9 mouse cellular contexts compared by ENCODE assay signal in the genomic region with DNA sequence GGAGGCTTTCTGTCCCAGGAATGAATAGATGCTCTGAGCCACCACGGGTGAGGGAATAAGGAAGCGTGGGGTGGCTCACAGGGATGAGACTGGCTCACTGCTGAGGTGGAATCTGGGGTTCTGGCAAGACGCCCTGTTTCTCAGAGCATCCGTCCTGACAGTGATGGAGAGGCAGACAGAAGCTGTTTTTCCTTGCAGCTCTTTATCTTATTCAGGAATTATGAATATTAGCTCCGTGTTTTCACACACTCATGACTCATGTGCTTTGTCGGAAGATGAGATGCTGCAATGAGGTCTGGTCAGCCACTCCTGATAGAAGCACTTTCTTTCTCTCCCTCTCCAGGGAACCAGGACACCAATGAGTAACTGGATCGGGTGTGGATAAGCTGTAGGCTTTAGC.
DNase-seq lines count a peak whose midpoint lies in the region; ATAC-seq and TF ChIP-seq lines count a peak whose summit lies in the region.
"Had no signal": no experiment of that assay in that cellular context is flagged by ENCODE, and none has a peak within 500 bp of the region (broad histone marks: within the 10 kb centered on the region; RNA-seq: fewer than 3 reads in every experiment).

No protein-coding gene starts in this region.

- DNase-seq in lung, postnatal 0 days (ENCODE audit: low spot score) = no peak
- no peak for DNase-seq in lung, adult 2 months
- DNase-seq in layer of hippocampus, adult 2 months (ENCODE audit: low spot score in 2 of 2) = peak; percentile 77 to 84
- no peak for DNase-seq in ovary, postnatal 14 days (ENCODE audit: low spot score)
- no peak for DNase-seq in midbrain, postnatal 0 days (ENCODE audit: low spot score)

- no peak overlapping the region for H3K9ac ChIP-seq in forebrain, embryonic 15.5 days (replicated peaks)
- H3K9ac ChIP-seq in forebrain, embryonic 12.5 days = no peak overlapping the region
- no peak overlapping the region for H3K9ac ChIP-seq in lung, postnatal 0 days (replicated peaks; ENCODE audit: low read depth)
- no peak overlapping the region for H3K9ac ChIP-seq in midbrain, postnatal 0 days (replicated peaks; ENCODE audit: low read length, poor library complexity, severe bottlenecking)
- H3K9ac ChIP-seq in hindbrain, embryonic 12.5 days = no peak overlapping the region

- 59% methylated on average over 7 of the region's 7 CpGs for WGBS in forebrain, embryonic 15.5 days
- 85% methylated on average over 7 of the region's 7 CpGs for WGBS in forebrain, embryonic 12.5 days
- WGBS in lung, postnatal 0 days = 58% methylated on average over 7 of the region's 7 CpGs
- WGBS in lung, adult 2 months = 61% methylated on average over 7 of the region's 7 CpGs
- 67% methylated on average over 7 of the region's 7 CpGs for WGBS in midbrain, postnatal 0 days
- WGBS in hindbrain, embryonic 12.5 days = 81% methylated on average over 7 of the region's 7 CpGs

- 0 out of 2 replicates have a peak, but pooled peaks have one; percentile 4 for TF ChIP-seq EP300 in lung, postnatal 0 days (IDR thresholded peaks at IDR 0.05)

- no peak for TF ChIP-seq POLR2A in lung, adult 2 months (IDR thresholded peaks at IDR 0.05; ENCODE audit: borderline replicate concordance, extremely low read depth, low read depth, low read length)

- H3K4me3 ChIP-seq in forebrain, embryonic 15.5 days = no peak overlapping the region
- no peak overlapping the region for H3K4me3 ChIP-seq in forebrain, embryonic 12.5 days (replicated peaks)
- H3K4me3 ChIP-seq in lung, postnatal 0 days (ENCODE audit: low read depth, low read length) = no peak overlapping the region
- no peak overlapping the region for H3K4me3 ChIP-seq in lung, adult 2 months (replicated peaks; ENCODE audit: extremely low read depth, low read depth, low read length)
- no peak overlapping the region for H3K4me3 ChIP-seq in layer of hippocampus, adult 2 months
- no peak overlapping the region for H3K4me3 ChIP-seq in midbrain, postnatal 0 days (ENCODE audit: low read depth, low read length)
- H3K4me3 ChIP-seq in hindbrain, embryonic 12.5 days = no peak overlapping the region

- H3K36me3 ChIP-seq in forebrain, embryonic 15.5 days = no peaks in the 10 kb centered on the region; the same call in 1 of the 2 replicates
- H3K36me3 ChIP-seq in forebrain, embryonic 12.5 days (replicated peaks) = peaks cover 7% of the 10 kb centered on the region; the same call in 1 of the 2 replicates
- peaks cover 6% of the 10 kb centered on the region; the same call in 1 of the 2 replicates for H3K36me3 ChIP-seq in lung, postnatal 0 days (ENCODE audit: insufficient read depth, low read length)
- H3K36me3 ChIP-seq in midbrain, postnatal 0 days (ENCODE audit: insufficient read depth, low read length) = no peaks in the 10 kb centered on the region
- H3K36me3 ChIP-seq in hindbrain, embryonic 12.5 days = peaks cover 7% of the 10 kb centered on the region; the same call in 1 of the 2 replicates

- ATAC-seq in forebrain, embryonic 15.5 days (replicated peaks) = peak; percentile 51; the same call in 1 of the 2 replicates
- no peak for ATAC-seq in forebrain, embryonic 12.5 days (ENCODE audit: low FRiP score)
- ATAC-seq in lung, postnatal 0 days = no peak
- no peak for ATAC-seq in midbrain, postnatal 0 days (ENCODE audit: low FRiP score)
- no peak for ATAC-seq in hindbrain, embryonic 12.5 days (ENCODE audit: low FRiP score)
- ATAC-seq: intestine, postnatal 0 days had no signal

- 0 out of 2 replicates have a peak overlapping the region, but pooled peaks have one; percentile 11 for H3K27ac ChIP-seq in forebrain, embryonic 15.5 days (replicated peaks)
- no peak overlapping the region for H3K27ac ChIP-seq in forebrain, embryonic 12.5 days
- no peak overlapping the region for H3K27ac ChIP-seq in lung, postnatal 0 days (ENCODE audit: low read length)
- peak overlapping the region; percentile 87 for H3K27ac ChIP-seq in layer of hippocampus, adult 2 months
- no peak overlapping the region for H3K27ac ChIP-seq in midbrain, postnatal 0 days (ENCODE audit: low read depth, low read length)
- H3K27ac ChIP-seq in hindbrain, embryonic 12.5 days = no peak overlapping the region

- H3K9me3 ChIP-seq in forebrain, embryonic 15.5 days = no peaks in the 10 kb centered on the region
- H3K9me3 ChIP-seq in forebrain, embryonic 12.5 days = no peaks in the 10 kb centered on the region
- H3K9me3 ChIP-seq in lung, postnatal 0 days (ENCODE audit: low read length) = no peaks in the 10 kb centered on the region
- H3K9me3 ChIP-seq in midbrain, postnatal 0 days (ENCODE audit: low read length) = no peaks in the 10 kb centered on the region
- no peaks in the 10 kb centered on the region; the same call in 1 of the 2 replicates for H3K9me3 ChIP-seq in hindbrain, embryonic 12.5 days (replicated peaks)

- H3K4me1 ChIP-seq in forebrain, embryonic 15.5 days = peaks cover 20% of the 10 kb centered on the region; the same call in 1 of the 2 replicates
- H3K4me1 ChIP-seq in forebrain, embryonic 12.5 days = no peaks in the 10 kb centered on the region
- peaks cover 11% of the 10 kb centered on the region for H3K4me1 ChIP-seq in lung, postnatal 0 days (ENCODE audit: insufficient read depth, low read depth, low read length)
- H3K4me1 ChIP-seq in lung, adult 2 months (ENCODE audit: control insufficient read depth, insufficient read depth, low read length) = peaks cover 11% of the 10 kb centered on the region
- H3K4me1 ChIP-seq in midbrain, postnatal 0 days (ENCODE audit: insufficient read depth, low read length) = no peaks in the 10 kb centered on the region
- no peaks in the 10 kb centered on the region for H3K4me1 ChIP-seq in hindbrain, embryonic 12.5 days

- no peak for TF ChIP-seq CTCF in lung, postnatal 0 days (IDR thresholded peaks at IDR 0.05)
- no peak for TF ChIP-seq CTCF in lung, adult 2 months (IDR thresholded peaks at IDR 0.05; ENCODE audit: insufficient read depth, low read length)
- no peak for TF ChIP-seq CTCF in layer of hippocampus, adult 2 months (conservative IDR thresholded peaks at IDR 0.05)
- TF ChIP-seq CTCF in midbrain, postnatal 0 days (IDR thresholded peaks at IDR 0.05) = no peak

- H3K27me3 ChIP-seq in forebrain, embryonic 15.5 days = no peaks in the 10 kb centered on the region
- H3K27me3 ChIP-seq in forebrain, embryonic 12.5 days = no peaks in the 10 kb centered on the region
- H3K27me3 ChIP-seq in lung, postnatal 0 days (replicated peaks; ENCODE audit: insufficient read depth, low read length) = no peaks in the 10 kb centered on the region
- no peaks in the 10 kb centered on the region for H3K27me3 ChIP-seq in midbrain, postnatal 0 days (ENCODE audit: insufficient read depth, low read length)
- no peaks in the 10 kb centered on the region for H3K27me3 ChIP-seq in hindbrain, embryonic 12.5 days

- no peak overlapping the region for H3K4me2 ChIP-seq in forebrain, embryonic 15.5 days (replicated peaks)
- no peak overlapping the region for H3K4me2 ChIP-seq in forebrain, embryonic 12.5 days
- no peak overlapping the region for H3K4me2 ChIP-seq in lung, postnatal 0 days (replicated peaks; ENCODE audit: low read depth, low read length)
- no peak overlapping the region for H3K4me2 ChIP-seq in midbrain, postnatal 0 days (ENCODE audit: low read depth, low read length, poor library complexity, severe bottlenecking)
- no peak overlapping the region for H3K4me2 ChIP-seq in hindbrain, embryonic 12.5 days (replicated peaks)

Comparison
In these comparisons a context has a peak if more than half of its experiments do, and no peak if none do; other contexts are left out.
1. H3K27ac ChIP-seq: peak in forebrain, embryonic 15.5 days (single experiment) and layer of hippocampus, adult 2 months (single experiment); none in forebrain, embryonic 12.5 days (single experiment), lung, postnatal 0 days (single experiment), midbrain, postnatal 0 days (single experiment) and hindbrain, embryonic 12.5 days (single experiment).
2. DNase-seq: peak in layer of hippocampus, adult 2 months (2 of 2); none in lung, postnatal 0 days (single experiment), lung, adult 2 months (single experiment), ovary, postnatal 14 days (single experiment) and midbrain, postnatal 0 days (single experiment).